Mouse (Mus musculus) embryo, embryonic 10 days (tissue): ENCODE measurements at regions not wholly inside any gene's neighbourhood (a gene's known extent, or its start where the extent isn't known, plus 50 kb on each side); places are given as distances from the start of the nearest gene placed in this dataset.

ENCODE experiments used
- DNase-seq: peaks from one replicate; pipeline ENCODE4 v3.0.0-alpha.2; 2015; ENCODE audit warnings: low spot score

- peak; percentile 33 for DNase-seq
Measured at GRCm38 (mm10) chr11:17629541-17630171, 324.0 kb downstream of the Etaa1 start.

GRCm38 (mm10) chr11:17630172-17630553, 323.5 kb downstream of the Etaa1 start:
- no peak for DNase-seq

GRCm38 (mm10) chr11:17637158-17637557, 316.5 kb downstream of the Etaa1 start:
- peak; percentile 43 for DNase-seq

DNA sequence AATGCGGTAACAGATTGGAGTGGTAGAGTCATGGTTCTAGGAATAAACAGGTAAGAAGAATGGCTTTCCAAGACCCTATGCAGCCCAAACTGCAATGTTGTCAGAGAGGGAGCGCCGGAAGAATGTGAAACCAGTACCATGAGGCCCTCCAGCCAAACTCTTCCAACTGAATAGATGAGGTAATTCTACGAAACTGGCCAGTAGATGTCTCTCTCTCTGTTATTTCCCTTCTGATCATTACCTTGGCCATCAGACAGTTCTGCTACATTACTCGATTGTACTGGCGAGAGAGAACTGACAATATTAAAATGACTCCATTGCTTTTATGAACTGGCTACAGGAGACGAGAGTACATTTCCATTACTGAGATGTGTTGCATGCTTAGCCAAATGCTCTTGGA, 313.8 kb downstream of the Etaa1 start:
- peak; percentile 9 for DNase-seq

DNA sequence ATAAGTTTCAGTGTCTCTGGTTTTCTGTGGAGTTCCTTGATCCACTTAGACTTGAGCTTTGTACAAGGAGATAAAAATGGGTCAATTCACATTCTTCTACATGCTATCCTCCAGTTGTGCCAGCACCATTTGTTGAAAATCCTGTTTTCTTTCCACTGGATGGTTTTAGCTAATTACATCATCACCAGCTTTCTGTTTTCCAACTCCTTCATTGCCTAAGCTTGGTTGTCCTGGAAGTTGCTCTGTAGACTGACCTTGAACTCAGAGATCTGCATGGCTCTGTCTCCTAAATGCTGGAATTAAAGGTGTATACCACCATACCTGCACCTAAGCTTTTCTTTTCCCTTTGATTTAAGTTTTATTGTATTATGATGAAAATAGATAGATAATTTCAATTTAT, 306.2 kb downstream of the Etaa1 start:
- no peak for DNase-seq

GRCm38 (mm10) chr11:17651389-17652156, 302.1 kb downstream of the Etaa1 start:
- DNase-seq: no peak

DNA sequence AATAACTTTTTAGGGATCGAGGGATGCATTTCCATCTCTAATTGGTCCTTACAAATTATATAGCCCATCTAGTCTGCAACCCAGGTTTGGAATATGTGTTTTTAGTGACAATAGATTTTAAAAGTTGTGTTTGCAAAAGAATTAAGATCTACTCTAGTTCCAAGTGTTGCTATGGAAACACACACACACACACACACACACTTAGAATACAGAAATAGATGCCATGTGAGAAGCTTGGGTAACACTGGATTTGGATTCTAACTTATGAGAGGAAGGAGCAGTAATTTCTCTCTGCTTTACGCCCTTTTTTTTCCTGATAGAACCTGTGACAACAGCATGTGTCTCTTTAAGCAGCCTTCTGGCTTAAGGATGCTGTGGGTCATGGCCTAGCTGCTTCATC, 297.8 kb downstream of the Etaa1 start:
- DNase-seq: no peak

DNA sequence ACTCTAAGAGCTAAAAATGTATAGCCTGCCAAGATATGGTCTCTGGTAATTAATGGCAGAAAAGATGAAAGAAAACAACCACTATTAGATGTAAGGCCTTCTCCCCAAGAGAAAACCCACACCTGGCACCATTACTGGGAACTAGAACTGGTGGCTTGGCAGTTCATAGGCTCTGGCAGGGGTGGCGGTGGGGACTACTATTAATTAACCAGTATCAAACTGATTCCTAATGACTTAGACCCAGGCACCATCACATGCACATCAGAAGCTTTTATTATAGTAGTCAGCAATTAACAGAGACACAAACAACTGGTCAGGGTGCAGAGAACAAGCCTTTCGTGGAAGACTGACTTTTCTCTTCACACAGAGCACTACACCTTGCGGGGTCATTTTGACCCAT, 296.0 kb downstream of the Etaa1 start:
- DNase-seq: no peak

GRCm38 (mm10) chr11:17658289-17658688, 295.4 kb downstream of the Etaa1 start:
- no peak for DNase-seq

DNA sequence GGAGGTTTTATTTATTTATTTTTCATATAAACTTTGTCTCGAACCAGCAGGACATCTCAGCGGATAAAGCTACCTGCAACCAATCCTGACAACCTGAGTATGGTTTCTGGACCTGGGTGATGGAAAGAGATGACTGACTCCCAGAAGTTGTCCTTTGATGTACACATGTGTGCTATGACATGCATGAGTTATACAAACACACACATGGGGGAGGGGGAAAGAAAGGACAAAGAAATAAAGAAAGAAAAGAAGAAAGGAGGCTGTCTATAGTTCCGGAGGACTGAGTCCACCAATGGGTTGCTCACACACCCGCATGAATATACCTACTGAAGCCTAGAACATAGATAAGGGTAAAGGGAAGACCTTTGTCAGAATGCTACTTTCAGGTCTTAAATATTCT, 295.0 kb downstream of the Etaa1 start:
- DNase-seq: no peak

DNA sequence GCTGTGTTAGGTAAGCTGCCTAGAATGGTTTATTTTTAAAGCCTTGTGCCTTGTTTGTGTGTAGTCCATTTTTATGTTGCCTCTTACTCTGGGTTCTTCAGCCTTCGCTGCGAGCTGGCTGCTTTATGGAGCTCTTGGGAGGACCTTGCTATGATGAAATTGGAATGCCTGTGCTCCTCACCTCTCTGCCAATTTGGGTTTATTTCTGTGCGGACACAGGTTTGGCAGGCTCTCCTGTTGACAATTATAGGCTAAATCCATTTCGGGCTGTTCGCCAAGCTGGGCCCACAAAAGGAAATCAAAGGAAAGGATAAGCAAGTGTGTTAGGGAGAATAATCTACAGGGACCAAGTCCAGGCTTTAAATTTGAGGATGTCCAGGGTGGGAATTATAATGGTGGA, 289.8 kb downstream of the Etaa1 start:
- no peak for DNase-seq

GRCm38 (mm10) chr11:17665624-17666552, 287.8 kb downstream of the Etaa1 start:
- no peak for DNase-seq

DNA sequence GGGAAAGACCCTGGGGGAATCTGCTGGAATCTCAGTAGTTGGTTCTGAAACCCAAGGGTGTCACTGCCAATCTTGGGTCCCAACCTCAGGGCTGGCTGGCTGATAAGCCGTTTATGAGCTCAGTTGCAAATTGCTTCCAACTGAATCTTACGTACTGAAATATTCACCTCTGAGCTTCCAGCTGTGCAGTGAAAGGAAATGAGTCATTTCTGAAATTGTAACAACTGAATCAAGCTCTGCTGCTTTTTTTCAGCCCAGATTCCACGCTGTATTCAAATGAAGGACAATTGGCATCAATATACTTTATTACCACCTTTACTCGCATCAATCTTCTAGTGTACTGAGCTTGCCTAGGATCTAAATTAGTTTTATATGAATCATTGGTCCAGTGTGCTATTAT, 272.7 kb downstream of the Etaa1 start:
- no peak for DNase-seq

DNA sequence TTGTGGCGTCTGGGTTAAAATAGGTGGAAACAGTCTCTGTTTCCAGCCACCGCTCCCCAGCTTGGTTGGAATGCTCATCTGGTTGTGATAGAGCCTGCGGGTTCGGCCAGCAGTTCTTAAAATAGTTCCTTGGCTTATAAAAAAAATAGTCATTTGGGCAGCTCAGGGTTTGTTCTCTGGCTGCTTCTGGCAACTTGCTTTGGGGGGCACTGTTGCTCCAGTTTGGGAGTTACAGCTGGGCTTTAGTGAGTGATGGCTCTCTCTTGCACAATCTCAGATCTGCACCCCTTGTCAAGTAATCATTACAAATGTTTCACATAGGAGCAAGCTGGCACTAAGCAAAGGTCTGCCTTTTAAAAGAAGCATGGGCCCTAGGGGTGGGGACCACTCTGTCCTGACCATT, 268.0 kb downstream of the Etaa1 start:
- peak; percentile 61 for DNase-seq

DNA sequence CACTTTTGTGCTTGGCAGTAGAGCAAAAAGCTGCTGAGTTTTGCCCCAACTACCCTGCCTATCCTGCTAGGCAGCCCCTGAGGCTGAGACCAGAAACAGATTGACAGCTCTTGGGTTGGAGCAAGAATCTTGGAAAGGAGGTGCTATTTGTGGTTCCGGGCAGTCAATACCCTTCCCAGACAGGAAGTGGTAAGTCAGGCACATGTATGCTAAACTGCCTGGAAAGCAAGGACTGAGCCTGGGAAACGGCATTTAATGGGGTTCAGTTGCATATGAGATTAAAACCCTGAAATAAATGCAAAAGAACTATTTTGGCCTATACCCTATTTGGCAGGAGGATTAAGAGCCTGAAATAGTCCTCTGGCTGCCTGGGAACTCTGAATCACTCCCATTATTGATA, 266.9 kb downstream of the Etaa1 start:
- no peak for DNase-seq

DNA sequence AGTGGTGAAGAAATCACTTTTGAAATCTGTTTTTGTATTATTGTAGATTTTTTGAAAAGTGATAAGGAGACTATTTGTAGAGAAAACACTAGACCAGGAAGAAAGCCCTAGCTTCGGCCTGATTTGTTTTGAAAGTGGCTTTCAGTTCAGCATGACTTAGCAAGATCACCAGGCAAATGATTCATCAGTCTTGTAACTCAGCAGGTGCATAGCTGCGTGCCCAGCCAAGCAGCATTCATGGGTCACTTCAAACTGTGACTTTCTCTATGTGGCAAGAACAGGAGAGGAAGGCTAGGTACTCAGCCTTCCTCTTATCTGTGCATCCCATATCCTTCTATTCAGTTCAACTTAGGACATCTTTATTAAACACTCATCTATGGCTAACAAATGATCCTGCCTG, 259.5 kb downstream of the Etaa1 start:
- DNase-seq: peak; percentile 25

DNA sequence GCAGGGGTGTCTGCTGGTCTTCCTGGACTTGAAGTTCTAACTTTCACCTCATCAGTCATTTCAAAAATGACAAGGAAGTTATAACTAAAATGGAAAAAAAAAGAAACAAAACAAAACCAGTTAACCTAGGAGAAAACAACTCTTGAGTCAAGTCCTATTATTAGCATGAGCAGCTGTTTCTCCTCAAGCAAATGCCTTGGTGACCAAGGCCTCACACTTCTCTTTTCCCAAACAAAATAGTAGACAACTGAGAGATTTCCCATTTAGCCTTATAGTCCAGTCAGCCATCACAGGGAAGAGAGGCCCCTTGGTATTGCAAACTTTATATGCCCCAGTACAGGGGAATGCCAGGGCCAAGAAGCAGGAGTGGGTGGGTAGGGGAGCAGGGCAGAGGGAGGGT, 244.9 kb downstream of the Etaa1 start:
- DNase-seq: no peak

DNA sequence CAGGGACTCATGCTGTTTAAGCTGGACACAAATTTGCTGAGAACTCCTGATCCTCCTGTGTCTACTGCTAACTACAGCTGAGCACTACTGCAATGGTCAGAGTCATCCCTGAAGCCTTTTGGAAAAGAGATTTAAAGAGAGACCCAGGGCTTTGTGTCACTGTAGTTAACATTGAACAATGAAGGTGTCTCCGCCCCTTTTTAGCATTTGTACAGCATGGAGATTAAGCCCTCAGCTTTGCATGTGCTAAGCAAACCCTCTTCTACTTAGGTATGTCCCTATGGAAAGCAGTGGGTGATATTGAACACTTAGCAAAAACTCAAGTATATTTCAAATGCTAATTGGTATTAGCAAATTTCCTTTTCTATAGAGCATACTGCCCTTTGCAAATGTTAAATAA, 231.6 kb downstream of the Etaa1 start:
- DNase-seq: no peak

GRCm38 (mm10) chr11:17727258-17728034, 226.2 kb downstream of the Etaa1 start:
- DNase-seq: no peak

DNA sequence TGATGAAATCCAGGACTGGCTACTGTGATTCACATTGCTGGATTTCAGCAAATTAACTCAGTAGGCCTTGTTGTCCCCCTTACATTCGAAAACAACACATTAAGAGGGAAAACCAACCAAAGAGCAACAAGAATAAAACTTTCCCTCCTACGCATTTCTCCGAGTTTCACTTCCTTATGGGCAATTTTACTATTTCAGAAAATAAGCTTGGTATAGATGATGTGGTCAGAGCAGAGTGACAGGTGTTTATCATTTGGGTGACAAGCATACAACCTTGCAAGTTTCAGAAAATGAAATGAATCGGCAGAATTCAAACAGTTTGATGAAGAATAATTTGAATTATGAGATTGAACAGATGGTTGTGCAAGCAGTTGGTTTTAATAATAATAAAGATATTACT, 220.6 kb downstream of the Etaa1 start:
- DNase-seq: no peak

DNA sequence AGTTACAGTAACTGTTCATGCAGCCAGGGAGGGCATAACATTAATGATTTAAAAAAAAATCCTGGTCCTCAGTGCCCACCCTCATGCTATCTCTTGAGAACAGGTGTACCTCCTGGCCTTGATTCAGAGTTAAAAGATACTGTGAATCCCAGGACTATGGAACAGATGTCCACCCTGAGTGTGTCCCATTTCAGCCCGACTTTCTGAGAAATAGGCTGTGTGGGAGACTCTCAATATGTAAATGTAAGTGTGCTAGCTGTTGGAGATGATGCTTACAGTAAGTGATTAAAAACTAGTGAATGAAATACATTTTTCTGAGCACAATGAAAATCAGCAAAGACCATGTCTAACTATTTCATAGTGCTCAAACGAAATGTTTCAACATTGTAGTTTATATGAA, 219.2 kb downstream of the Etaa1 start:
- DNase-seq: no peak

DNA sequence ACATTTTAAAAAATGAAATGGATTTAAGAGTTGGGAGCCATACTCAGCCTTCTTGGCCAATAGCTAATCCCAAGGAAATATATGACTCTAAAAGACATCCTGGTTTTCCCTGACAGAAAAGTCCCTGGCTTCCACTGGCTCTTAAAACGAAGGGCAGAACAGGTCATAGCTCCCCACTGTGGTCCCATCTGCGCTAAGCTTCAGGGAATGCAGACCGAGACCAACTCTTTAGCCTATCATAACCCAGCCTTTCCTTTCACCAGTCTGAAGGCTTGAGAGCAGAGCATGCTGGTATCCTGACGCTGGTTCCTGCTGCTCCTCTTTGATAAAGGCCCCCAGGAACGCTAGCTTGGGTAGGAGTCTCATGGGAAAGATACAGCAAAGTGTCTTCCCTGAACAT, 214.8 kb downstream of the Etaa1 start:
- peak; percentile 15 for DNase-seq
